Mouse (Mus musculus) intestine, postnatal 0 days (tissue): ENCODE results near the gene Ppp2r5b. TPM values are rescaled to one million over a fixed set of nuclear protein-coding genes. Genes with fewer than 3 reads are reported as not detected.

Source experiments
- ATAC-seq: fragments of 200-750 bp; cut with Nextera tagmentation; 2 replicates; pipeline ENCODE4 v1.8.0; 2017; ENCODE audit warnings: mild to moderate bottlenecking, moderate TSS enrichment, moderate library complexity
- H3K27ac ChIP-seq: fragments of 300-500 bp; sonication (generic); 2 replicates; pipeline ENCODE4 v1.5.1; 2014; ENCODE audit warnings: mild to moderate bottlenecking, low read depth, low read length, moderate library complexity
- H3K27me3 ChIP-seq: fragments of 300-500 bp; sonication (generic); replicated peaks from 2 replicates; pipeline ENCODE4 v1.6.1; 2014; ENCODE audit warnings: low read length, mixed read lengths; ENCODE audit not compliant: control insufficient read depth, insufficient read depth
- H3K36me3 ChIP-seq: fragments of 300-500 bp; sonication (generic); 2 replicates; pipeline ENCODE4 v1.6.1; 2014; ENCODE audit warnings: mild to moderate bottlenecking, moderate library complexity; ENCODE audit not compliant: control insufficient read depth, insufficient read depth
- H3K4me1 ChIP-seq: fragments of 300-500 bp; sonication (generic); replicated peaks from 2 replicates; pipeline ENCODE4 v1.6.1; 2014; ENCODE audit warnings: antibody characterized with exemption, low read length, mixed read lengths; ENCODE audit not compliant: control insufficient read depth, insufficient read depth
- H3K4me2 ChIP-seq: fragments of 300-500 bp; sonication (generic); replicated peaks from 2 replicates; pipeline ENCODE4 v1.6.1; 2014; ENCODE audit warnings: low read depth, mild to moderate bottlenecking, moderate library complexity
- H3K4me3 ChIP-seq: fragments of 300-500 bp; sonication (generic); 2 replicates; pipeline ENCODE4 v1.5.1; 2014; ENCODE audit warnings: low read depth, low read length
- H3K9ac ChIP-seq: fragments of 300-500 bp; sonication (generic); 2 replicates; pipeline ENCODE4 v1.6.1; 2014; ENCODE audit warnings: mild to moderate bottlenecking, low read depth, low read length
- H3K9me3 ChIP-seq: fragments of 300-500 bp; sonication (generic); 2 replicates; pipeline ENCODE4 v1.6.1; 2016; ENCODE audit warnings: mixed run types; ENCODE audit not compliant: control insufficient read depth
- CTCF ChIP-seq: sonication (generic); IDR thresholded peaks from 2 replicates; pipeline ENCODE4 v1.5.1; 2016; ENCODE audit warnings: low read depth, mild to moderate bottlenecking, control low read depth, antibody characterized with exemption, moderate library complexity
- WGBS: fragments of 180-500 bp; shearing (Covaris S2); extraction: QIAGEN DNeasy Blood & Tissue Kit; methylation state at CpG from one replicate; pipeline ENCODE4 v1.1.7; 2014; 5-methylcytosine and 5-hydroxymethylcytosine counted together
- microRNA counts: library from miRNA; unstranded; fragments of <30 nt; microRNA quantifications from one replicate; lab custom pipeline; 2016
- microRNA-seq: library from miRNA; unstranded; fragments of <30 nt; microRNA quantifications from one replicate; pipeline ENCODE4, GENCODE M21; 2016
- polyA plus RNA-seq: library from polyadenylated mRNA; unstranded; fragments of >200 nt; fragmentation: Nextera tagmentation; extraction: Ambion mirVana; gene quantifications from 2 replicates; pipeline ENCODE4 v1.2.1, GENCODE M21; 2015

Gene Ppp2r5b
- polyA plus RNA-seq, 1 experiment from 2014 or later, result 15.2 TPM

DNA sequence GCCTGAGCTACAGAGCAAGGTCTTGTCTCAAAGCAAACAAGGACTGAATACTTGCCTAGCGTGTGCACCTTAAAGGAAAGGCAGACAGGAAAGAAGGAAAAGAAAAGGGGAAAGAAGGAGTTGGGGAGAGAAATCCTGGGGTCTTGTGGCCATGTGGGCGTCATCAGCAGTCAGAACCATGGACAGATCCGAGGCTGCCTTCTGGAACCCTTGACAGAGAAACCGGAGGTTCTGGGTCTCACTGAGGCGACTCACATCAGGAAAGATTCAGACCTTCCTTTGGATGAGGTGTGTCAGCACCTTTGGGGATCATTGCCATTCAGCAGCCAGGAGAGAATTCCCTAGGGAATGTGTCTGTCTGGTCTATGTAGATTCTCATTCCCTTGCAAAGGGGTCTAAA, 54.0 kb downstream of the Ppp2r5b start:
- Histone ChIP-seq H3K4me1 (no peaks in the 10 kb centered on the region), H3K4me2 (no peak overlapping the region), H3K27me3 (no peaks in the 10 kb centered on the region), H3K27ac (no peak overlapping the region), H3K4me3 (no peak overlapping the region), H3K36me3 (no peaks in the 10 kb centered on the region), H3K9me3 (no peaks in the 10 kb centered on the region), H3K9ac (no peak overlapping the region)
- 14% methylated on average over 5 of the region's 5 CpGs for WGBS
- TF ChIP-seq CTCF, result no peak
- ATAC-seq, result no peak

GRCm38 (mm10) chr19:6178775-6179174, 56.9 kb downstream of the Ppp2r5b start:
- Histone ChIP-seq H3K27me3 (no peaks in the 10 kb centered on the region), H3K27ac (no peak overlapping the region), H3K4me2 (no peak overlapping the region), H3K4me3 (no peak overlapping the region), H3K4me1 (no peaks in the 10 kb centered on the region), H3K9ac (no peak overlapping the region), H3K36me3 (no peaks in the 10 kb centered on the region), H3K9me3 (no peaks in the 10 kb centered on the region)
- WGBS, result 95% methylated on average over 4 of the region's 6 CpGs
- no peak for TF ChIP-seq CTCF
- ATAC-seq, result no peak

MicroRNAs encoded within 50 kb of the gene (microRNA counts, 519-probe panel; counts per million panel counts)
- 6,371 counts per million, percentile 99 among the panel's probes with 10 or more counts for microRNA mmu-miR-192 (lab: Ali Mortazavi, UCI)

Small RNAs within 50 kb of the gene (microRNA-seq; reads per million reads assigned to microRNA genes)
- 36,860 reads per million, percentile 98 among the genes with 10 or more reads in this experiment for gene Mir192
- 15,950 reads per million, percentile 95 among the genes with 10 or more reads in this experiment for gene Mir194-2

Other genes with a start within 250 kb of the Ppp2r5b start
- not detected in 2 replicates for gene Slc22a20, start 249.7 kb downstream of the Ppp2r5b start, polyA plus RNA-seq
- 17.0 and 17.8 TPM in 2 replicates for gene Capn1, start 220.0 kb downstream of the Ppp2r5b start, polyA plus RNA-seq
- 17.7 and 21.3 TPM in 2 replicates for gene Syvn1, start 189.3 kb downstream of the Ppp2r5b start, polyA plus RNA-seq
- gene Mrpl49, start 178.1 kb downstream of the Ppp2r5b start, polyA plus RNA-seq, result 35.0 and 36.3 TPM in 2 replicates
- gene Fau, start 178.0 kb downstream of the Ppp2r5b start, polyA plus RNA-seq, result 964 and 990 TPM in 2 replicates
- gene Znhit2, start 174.7 kb downstream of the Ppp2r5b start, polyA plus RNA-seq, result 30.8 and 33.3 TPM in 2 replicates
- 13.4 and 17.5 TPM in 2 replicates for gene Tm7sf2, start 167.5 kb downstream of the Ppp2r5b start, polyA plus RNA-seq
- 35.9 and 42.4 TPM in 2 replicates for gene Vps51, start 158.6 kb downstream of the Ppp2r5b start, polyA plus RNA-seq
- gene Tmem262, start 155.8 kb downstream of the Ppp2r5b start, polyA plus RNA-seq, result not detected in 2 replicates
- gene Gm28374, start 153.6 kb downstream of the Ppp2r5b start, polyA plus RNA-seq, result 0.43 and 0.47 TPM in 2 replicates
- gene Zfpl1, start 150.9 kb downstream of the Ppp2r5b start, polyA plus RNA-seq, result 54.9 and 56.2 TPM in 2 replicates
- gene Cdca5, start 150.9 kb downstream of the Ppp2r5b start, polyA plus RNA-seq, result 8.7 and 8.9 TPM in 2 replicates
- not detected in 2 replicates for gene AC131692.1, start 141.5 kb downstream of the Ppp2r5b start, polyA plus RNA-seq
- gene Naaladl1, start 130.1 kb downstream of the Ppp2r5b start, polyA plus RNA-seq, result 273 and 333 TPM in 2 replicates
- 17.0 and 19.1 TPM in 2 replicates for gene Sac3d1, start 117.2 kb downstream of the Ppp2r5b start, polyA plus RNA-seq
- gene Snx15, start 107.6 kb downstream of the Ppp2r5b start, polyA plus RNA-seq, result 23.0 and 23.3 TPM in 2 replicates
- 0.61 and 1.3 TPM in 2 replicates for gene Batf2, start 94.9 kb downstream of the Ppp2r5b start, polyA plus RNA-seq
- 70.6 and 71.5 TPM in 2 replicates for gene Arl2, start 94.3 kb downstream of the Ppp2r5b start, polyA plus RNA-seq
- 0.20 TPM in 1 of 2 replicates, not detected in the other for gene Majin, start 51.5 kb downstream of the Ppp2r5b start, polyA plus RNA-seq
- gene Gpha2, start 9.5 kb downstream of the Ppp2r5b start, polyA plus RNA-seq, result 0.26 and 0.34 TPM in 2 replicates
- 3.6 and 4.0 TPM in 2 replicates for gene Atg2a, start 5.8 kb upstream of the Ppp2r5b start, polyA plus RNA-seq
- 177 and 201 TPM in 2 replicates for gene Ehd1, start 40.9 kb upstream of the Ppp2r5b start, polyA plus RNA-seq
- 1.8 and 2.3 TPM in 2 replicates for gene Cdc42bpg, start 70.6 kb upstream of the Ppp2r5b start, polyA plus RNA-seq
- 17.1 and 19.6 TPM in 2 replicates for gene Men1, start 99.1 kb upstream of the Ppp2r5b start, polyA plus RNA-seq
- gene Map4k2, start 105.3 kb upstream of the Ppp2r5b start, polyA plus RNA-seq, result 4.1 and 4.3 TPM in 2 replicates
- gene Sf1, start 127.8 kb upstream of the Ppp2r5b start, polyA plus RNA-seq, result 51.9 and 55.3 TPM in 2 replicates
- 4.1 and 4.7 TPM in 2 replicates for gene Pygm, start 148.5 kb upstream of the Ppp2r5b start, polyA plus RNA-seq
- 38.5 and 41.5 TPM in 2 replicates for gene Rasgrp2, start 163.5 kb upstream of the Ppp2r5b start, polyA plus RNA-seq
- gene Nrxn2, start 182.9 kb upstream of the Ppp2r5b start, polyA plus RNA-seq, result 1.2 and 1.4 TPM in 2 replicates